13 mouse cellular contexts compared by ENCODE assay signal in genomic region chr1:85248985-85249384, GRCm38 (mm10). TPM values are rescaled to one million over a fixed set of nuclear protein-coding genes. Genes with fewer than 3 reads are reported as not detected.
DNase-seq lines count a peak whose midpoint lies in the region; ATAC-seq and TF ChIP-seq lines count a peak whose summit lies in the region.
"Not testable (repeated sequence)": the region's sequence is repeated elsewhere in the genome, so short reads cannot be mapped to it uniquely, and the experiment has no call there.
"Had no signal": no experiment of that assay in that cellular context is flagged by ENCODE, and none has a peak within 500 bp of the region (broad histone marks: within the 10 kb centered on the region; RNA-seq: fewer than 3 reads in every experiment).

No protein-coding gene starts in this region.

- not testable (repeated sequence) for H3K36me3 ChIP-seq in heart, embryonic 11.5 days (ENCODE audit: control insufficient read depth, insufficient read depth, low read length); kidney, adult 2 months (ENCODE audit: control insufficient read depth, insufficient read depth, low read length); liver, embryonic 11.5 days (ENCODE audit: control insufficient read depth, insufficient read depth, low read length); midbrain, embryonic 14.5 days (ENCODE audit: control insufficient read depth, insufficient read depth, low read length); stomach, postnatal 0 days (ENCODE audit: control insufficient read depth, insufficient read depth, low read length)

- WGBS in heart, embryonic 11.5 days (ENCODE audit: insufficient replicate concordance): 59% methylated on average over 3 of the region's 3 CpGs
- 67% methylated on average over 3 of the region's 3 CpGs for WGBS in kidney, adult 2 months
- WGBS in liver, embryonic 11.5 days: 59% methylated on average over 3 of the region's 3 CpGs
- WGBS in midbrain, embryonic 14.5 days: 63% methylated on average over 3 of the region's 3 CpGs
- WGBS in stomach, postnatal 0 days: 60% methylated on average over 3 of the region's 3 CpGs

- ATAC-seq in heart, embryonic 11.5 days (replicated peaks; ENCODE audit: insufficient number of reproducible peaks, low FRiP score, low TSS enrichment): 0 out of 2 replicates have a peak, but pooled peaks have one; percentile 57
- not testable (repeated sequence) for ATAC-seq in liver, embryonic 11.5 days (replicated peaks; ENCODE audit: low FRiP score)
- ATAC-seq in midbrain, embryonic 14.5 days (ENCODE audit: low FRiP score, low TSS enrichment): 0 out of 2 replicates have a peak, but pooled peaks have one; percentile 50
- 0 out of 2 replicates have a peak, but pooled peaks have one; percentile 38 for ATAC-seq in stomach, postnatal 0 days (ENCODE audit: low FRiP score, low TSS enrichment)

- not testable (repeated sequence) for TF ChIP-seq POLR2A in kidney, adult 2 months (IDR thresholded peaks at IDR 0.05; ENCODE audit: low read depth, low read length)

- H3K4me3 ChIP-seq in heart, embryonic 11.5 days (ENCODE audit: low read depth, low read length); kidney, adult 2 months (ENCODE audit: insufficient read depth, low read depth, low read length); liver, embryonic 11.5 days (ENCODE audit: low read depth, low read length); midbrain, embryonic 14.5 days (replicated peaks; ENCODE audit: low read depth, low read length); stomach, postnatal 0 days (ENCODE audit: low read depth, low read length): not testable (repeated sequence)

- peak; percentile 3 for DNase-seq in CD4-positive helper T cell, adult 2 months (ENCODE audit: low read depth, low spot score)
- peak; percentile 9 for DNase-seq in gastrocnemius, postnatal 14 days
- DNase-seq in kidney, adult 2 months: peak; percentile 23
- peak; percentile 28 for DNase-seq in liver, embryonic 11.5 days (ENCODE audit: low spot score)
- not testable (repeated sequence) for DNase-seq in midbrain, embryonic 14.5 days
- DNase-seq in stomach, postnatal 0 days (ENCODE audit: low spot score): peak; percentile 12

- H3K4me1 ChIP-seq in heart, embryonic 11.5 days (ENCODE audit: control insufficient read depth, insufficient read depth, low read length); kidney, adult 2 months (ENCODE audit: control insufficient read depth, insufficient read depth, low read length); liver, embryonic 11.5 days (replicated peaks; ENCODE audit: control insufficient read depth, insufficient read depth, low read length); midbrain, embryonic 14.5 days (ENCODE audit: control insufficient read depth, insufficient read depth, low read length); stomach, postnatal 0 days (replicated peaks; ENCODE audit: control insufficient read depth, insufficient read depth): not testable (repeated sequence)

- not testable (repeated sequence) for H3K27ac ChIP-seq in heart, embryonic 11.5 days (ENCODE audit: low read depth, low read length); kidney, adult 2 months (ENCODE audit: insufficient read depth, low read depth, low read length); liver, embryonic 11.5 days (ENCODE audit: low read depth, low read length); midbrain, embryonic 14.5 days (replicated peaks; ENCODE audit: low read depth, low read length); stomach, postnatal 0 days (replicated peaks)

- not testable (repeated sequence) for H3K27me3 ChIP-seq in heart, embryonic 11.5 days (ENCODE audit: control insufficient read depth, insufficient read depth, low read length); kidney, adult 2 months (replicated peaks; ENCODE audit: control insufficient read depth, insufficient read depth, low read length); liver, embryonic 11.5 days (replicated peaks; ENCODE audit: control insufficient read depth, insufficient read depth, low read length); midbrain, embryonic 14.5 days (ENCODE audit: control insufficient read depth, insufficient read depth, low read length); stomach, postnatal 0 days (ENCODE audit: control insufficient read depth, insufficient read depth, low read length)

- not testable (repeated sequence) for TF ChIP-seq CTCF in kidney, adult 2 months (conservative IDR thresholded peaks at IDR 0.05; ENCODE audit: insufficient read depth, insufficient read length, low read depth, low read length); stomach, postnatal 0 days (IDR thresholded peaks at IDR 0.05; ENCODE audit: low read depth)

- not testable (repeated sequence) for TF ChIP-seq EP300 in stomach, postnatal 0 days (optimal IDR thresholded peaks at IDR 0.05)

- H3K4me2 ChIP-seq in heart, embryonic 11.5 days; liver, embryonic 11.5 days; midbrain, embryonic 14.5 days (ENCODE audit: low read length); stomach, postnatal 0 days (replicated peaks; ENCODE audit: low read depth): not testable (repeated sequence)

- intact Hi-C loops in gastrocnemius, postnatal 14 days (cut with DNase I; ENCODE audit: low total_unique reads): not testable (repeated sequence)

- H3K9ac ChIP-seq in heart, embryonic 11.5 days (ENCODE audit: low read depth, low read length); liver, embryonic 11.5 days (ENCODE audit: low read depth, low read length); midbrain, embryonic 14.5 days (replicated peaks; ENCODE audit: low read length); stomach, postnatal 0 days (ENCODE audit: low read length): not testable (repeated sequence)

- peaks cover 17% of the 10 kb centered on the region for H3K9me3 ChIP-seq in heart, embryonic 11.5 days (replicated peaks; ENCODE audit: control insufficient read depth, low read length)
- H3K9me3 ChIP-seq in liver, embryonic 11.5 days (ENCODE audit: control insufficient read depth, low read length); stomach, postnatal 0 days (ENCODE audit: control insufficient read depth, low read length): not testable (repeated sequence)
- H3K9me3 ChIP-seq in midbrain, embryonic 14.5 days (ENCODE audit: control insufficient read depth, low read length): peaks cover 10% of the 10 kb centered on the region

RNA-seq across cellular contexts. Expression of gene C130026I21Rik, which starts 21.4 kb away (rescaled TPM):
- not detected for total RNA-seq in gastrocnemius, postnatal 14 days (2021)
- polyA plus RNA-seq in heart, embryonic 11.5 days (2014; fragmentation: Nextera tagmentation; extraction: Ambion mirVana): 0.48 TPM in 1 of 2 replicates, not detected in the other
- polyA plus RNA-seq in kidney, adult 2 months (2012; rRNA removed): 0.24 and 1.1 TPM in 2 replicates
- not detected in 2 replicates for polyA plus RNA-seq in liver, embryonic 11.5 days (2014; fragmentation: Nextera tagmentation; extraction: Ambion mirVana)
- 0.37 TPM in 1 of 2 replicates, not detected in the other for polyA plus RNA-seq in midbrain, embryonic 14.5 days (2014; fragmentation: Nextera tagmentation; extraction: Ambion mirVana)
- 0.44 and 0.82 TPM in 2 replicates for polyA plus RNA-seq in stomach, postnatal 0 days (2015; fragmentation: Nextera tagmentation; extraction: Ambion mirVana)
- polyA plus RNA-seq: cerebellum, adult 2 months; embryonic facial prominence, embryonic 12.5 days; forebrain, embryonic 13.5 days; kidney, embryonic 14.5 days; midbrain, embryonic 12.5 days; stomach, embryonic 14.5 days had no signal
